Mouse (Mus musculus) lung, embryonic 16.5 days (tissue): Measurements from ENCODE around the gene Ifnar1. TPM values are rescaled to one million over a fixed set of nuclear protein-coding genes. Genes with fewer than 3 reads are reported as not detected.

Source experiments
- ATAC-seq: fragments of 200-750 bp; cut with Nextera tagmentation; 2 replicates; pipeline ENCODE4 v1.8.0; 2017; ENCODE audit warnings: low read depth, mild to moderate bottlenecking, moderate library complexity
- H3K27ac ChIP-seq: fragments of 300-500 bp; sonication (generic); 2 replicates; pipeline ENCODE4 v1.5.1; 2014; ENCODE audit warnings: mild to moderate bottlenecking, control low read depth, low read length
- H3K27me3 ChIP-seq: fragments of 300-500 bp; sonication (generic); 2 replicates; pipeline ENCODE4 v1.6.1; 2014; ENCODE audit warnings: low read depth, low read length, mixed read lengths; ENCODE audit not compliant: control insufficient read depth, insufficient read depth
- H3K36me3 ChIP-seq: fragments of 300-500 bp; sonication (generic); 2 replicates; pipeline ENCODE4 v1.6.1; 2014; ENCODE audit warnings: low read length; ENCODE audit not compliant: control insufficient read depth, insufficient read depth
- H3K4me1 ChIP-seq: fragments of 300-500 bp; sonication (generic); replicated peaks from 2 replicates; pipeline ENCODE4 v1.6.1; 2014; ENCODE audit warnings: low read length, mixed read lengths; ENCODE audit not compliant: control insufficient read depth, insufficient read depth
- H3K4me2 ChIP-seq: fragments of 300-500 bp; sonication (generic); 2 replicates; pipeline ENCODE4 v1.6.1; 2014; ENCODE audit warnings: low read depth, low read length, control low read depth
- H3K4me3 ChIP-seq: fragments of 300-500 bp; sonication (generic); 2 replicates; pipeline ENCODE4 v1.5.1; 2014; ENCODE audit warnings: mild to moderate bottlenecking, low read length, control low read depth
- H3K9ac ChIP-seq: fragments of 300-500 bp; sonication (generic); 2 replicates; pipeline ENCODE4 v1.6.1; 2014; ENCODE audit warnings: low read length, control low read depth
- H3K9me3 ChIP-seq: fragments of 300-500 bp; sonication (generic); 2 replicates; pipeline ENCODE4 v1.6.1; 2016; ENCODE audit warnings: low read length; ENCODE audit not compliant: control insufficient read depth
- WGBS: fragments of 180-500 bp; shearing (Covaris S2); extraction: QIAGEN DNeasy Blood & Tissue Kit; methylation state at CpG from one replicate; pipeline ENCODE4 v1.1.7; 2014; 5-methylcytosine and 5-hydroxymethylcytosine counted together
- polyA plus RNA-seq: library from polyadenylated mRNA; unstranded; fragments of >200 nt; fragmentation: Nextera tagmentation; extraction: Ambion mirVana; gene quantifications from 2 replicates; pipeline ENCODE4 v1.2.1, GENCODE M21; 2015

Gene Ifnar1
- polyA plus RNA-seq, 1 experiment from 2014 or later, result 65.0 TPM

- H3K9ac ChIP-seq, result 0 out of 2 replicates have a peak overlapping the region, but pooled peaks have one; percentile 9
- H3K4me2 ChIP-seq, result no peak overlapping the region
- no peaks in the 10 kb centered on the region for H3K9me3 ChIP-seq
- H3K4me3 ChIP-seq, result no peak overlapping the region
- WGBS, result 30% methylated on average over 7 of the region's 7 CpGs
- ATAC-seq, result peak; percentile 64; the same call in 1 of the 2 replicates
- H3K36me3 ChIP-seq, result no peaks in the 10 kb centered on the region
- no peak overlapping the region for H3K27ac ChIP-seq
- H3K27me3 ChIP-seq, result no peaks in the 10 kb centered on the region
- no peaks in the 10 kb centered on the region for H3K4me1 ChIP-seq
These were observed 27.2 kb downstream of the Ifnar1 start for GRCm38 (mm10) chr16:91512161-91512787.

- H3K4me3 ChIP-seq, result no peak overlapping the region
- H3K9me3 ChIP-seq, result no peaks in the 10 kb centered on the region
- no peak overlapping the region for H3K4me2 ChIP-seq
- no peak overlapping the region for H3K9ac ChIP-seq
- H3K27ac ChIP-seq, result no peak overlapping the region
- no peaks in the 10 kb centered on the region for H3K36me3 ChIP-seq
- H3K27me3 ChIP-seq, result no peaks in the 10 kb centered on the region
- ATAC-seq, result no peak
- no peaks in the 10 kb centered on the region for H3K4me1 ChIP-seq
- WGBS, result 82% methylated on average over 6 of the region's 6 CpGs
These were observed 28.1 kb downstream of the Ifnar1 start for GRCm38 (mm10) chr16:91513099-91513498.

- Histone ChIP-seq H3K4me2 (no peak overlapping the region), H3K9me3 (no peaks in the 10 kb centered on the region), H3K4me3 (no peak overlapping the region), H3K36me3 (no peaks in the 10 kb centered on the region), H3K9ac (no peak overlapping the region), H3K27ac (no peak overlapping the region), H3K27me3 (no peaks in the 10 kb centered on the region), H3K4me1 (no peaks in the 10 kb centered on the region)
- 49% methylated on average over 7 of the region's 7 CpGs for WGBS
- no peak for ATAC-seq
These were observed 32.0 kb downstream of the Ifnar1 start for GRCm38 (mm10) chr16:91517020-91517419.

- Histone ChIP-seq H3K9me3 (peaks cover 4% of the 10 kb centered on the region), H3K36me3 (no peaks in the 10 kb centered on the region), H3K9ac (no peak overlapping the region), H3K4me2 (no peak overlapping the region), H3K27ac (peak overlapping the region; percentile 62), H3K27me3 (no peaks in the 10 kb centered on the region), H3K4me1 (no peaks in the 10 kb centered on the region), H3K4me3 (no peak overlapping the region)
- 63% methylated on average over 5 of the region's 5 CpGs for WGBS
- ATAC-seq, result peak; percentile 58
These were observed 37.0 kb downstream of the Ifnar1 start for GRCm38 (mm10) chr16:91522040-91522439.

- peak; percentile 59; the same call in 1 of the 2 replicates for ATAC-seq
- H3K27ac ChIP-seq, result peak overlapping the region; percentile 62
These were observed 37.7 kb downstream of the Ifnar1 start for GRCm38 (mm10) chr16:91522479-91523309.

GRCm38 (mm10) chr16:91524206-91524605, 39.2 kb downstream of the Ifnar1 start:
- no peak overlapping the region for H3K27ac ChIP-seq
- 0 out of 2 replicates have a peak, but pooled peaks cover 2% of the 10 kb centered on the region for H3K4me1 ChIP-seq
- peaks cover 4% of the 10 kb centered on the region for H3K9me3 ChIP-seq
- no peak overlapping the region for H3K4me2 ChIP-seq
- 77% methylated on average over 5 of the region's 5 CpGs for WGBS
- no peaks in the 10 kb centered on the region for H3K27me3 ChIP-seq
- no peaks in the 10 kb centered on the region for H3K36me3 ChIP-seq
- no peak for ATAC-seq
- H3K4me3 ChIP-seq, result no peak overlapping the region
- no peak overlapping the region for H3K9ac ChIP-seq

More at GRCm38 (mm10) chr16:91522479-91523309, 37.7 kb downstream of the Ifnar1 start:
- H3K27me3 ChIP-seq, result no peaks in the 10 kb centered on the region
- H3K9me3 ChIP-seq, result peaks cover 4% of the 10 kb centered on the region
- no peak overlapping the region for H3K9ac ChIP-seq
- 0 out of 2 replicates have a peak, but pooled peaks cover 2% of the 10 kb centered on the region for H3K4me1 ChIP-seq
- no peaks in the 10 kb centered on the region for H3K36me3 ChIP-seq
- H3K4me2 ChIP-seq, result no peak overlapping the region
- no peak overlapping the region for H3K4me3 ChIP-seq
- 66% methylated on average over 18 of the region's 18 CpGs for WGBS

GRCm38 (mm10) chr16:91526274-91526673, 41.2 kb downstream of the Ifnar1 start:
- 0 out of 2 replicates have a peak, but pooled peaks cover 2% of the 10 kb centered on the region for H3K4me1 ChIP-seq
- H3K9me3 ChIP-seq, result peaks cover 4% of the 10 kb centered on the region
- H3K36me3 ChIP-seq, result no peaks in the 10 kb centered on the region
- H3K4me3 ChIP-seq, result no peak overlapping the region
- H3K27me3 ChIP-seq, result no peaks in the 10 kb centered on the region
- no peak overlapping the region for H3K9ac ChIP-seq
- no peak overlapping the region for H3K4me2 ChIP-seq
- no peak for ATAC-seq
- WGBS, result 93% methylated on average over 6 of the region's 6 CpGs
- no peak overlapping the region for H3K27ac ChIP-seq

- Histone ChIP-seq H3K4me2 (no peak overlapping the region), H3K4me3 (no peak overlapping the region), H3K9me3 (peaks cover 4% of the 10 kb centered on the region), H3K9ac (no peak overlapping the region), H3K27ac (no peak overlapping the region), H3K36me3 (no peaks in the 10 kb centered on the region), H3K27me3 (no peaks in the 10 kb centered on the region), H3K4me1 (0 out of 2 replicates have a peak, but pooled peaks cover 2% of the 10 kb centered on the region)
- ATAC-seq, result peak; percentile 40; the same call in 1 of the 2 replicates
- WGBS, result 62% methylated on average over 10 of the region's 10 CpGs
These were observed 42.0 kb downstream of the Ifnar1 start for GRCm38 (mm10) chr16:91527051-91527450.

GRCm38 (mm10) chr16:91527500-91527899, 42.5 kb downstream of the Ifnar1 start:
- no peak overlapping the region for H3K9ac ChIP-seq
- no peak overlapping the region for H3K4me3 ChIP-seq
- no peak overlapping the region for H3K4me2 ChIP-seq
- 0 out of 2 replicates have a peak, but pooled peaks cover 2% of the 10 kb centered on the region for H3K4me1 ChIP-seq
- H3K36me3 ChIP-seq, result no peaks in the 10 kb centered on the region
- 35% methylated on average over 5 of the region's 5 CpGs for WGBS
- H3K27ac ChIP-seq, result no peak overlapping the region
- peak; percentile 14; the same call in 1 of the 2 replicates for ATAC-seq
- no peaks in the 10 kb centered on the region; the same call in 1 of the 2 replicates for H3K27me3 ChIP-seq
- peaks cover 4% of the 10 kb centered on the region for H3K9me3 ChIP-seq
